Mouse (Mus musculus) testis, adult 2 months (tissue): ENCODE results near the gene Sh3bp5.

Source experiments
- CTCF ChIP-seq: fragments of 200-500 bp; IDR thresholded peaks from 2 replicates; pipeline ENCODE4 v1.5.1; 2012; ENCODE audit warnings: low read depth, mild to moderate bottlenecking, inconsistent platforms, low read length, moderate library complexity; ENCODE audit not compliant: control insufficient read depth, insufficient read depth, insufficient replicate concordance
- POLR2A ChIP-seq: fragments of 200-500 bp; IDR thresholded peaks from 2 replicates; pipeline ENCODE4 v1.6.1; 2012; ENCODE audit warnings: low read depth, mild to moderate bottlenecking, inconsistent platforms, low read length, moderate library complexity; ENCODE audit not compliant: control insufficient read depth

- TF ChIP-seq CTCF = no peak
- TF ChIP-seq POLR2A = no peak
Observed at GRCm38 (mm10) chr14:31329741-31330140, 106.1 kb downstream of the Sh3bp5 start.
